15 mouse cellular contexts compared by ENCODE assay signal in genomic region chr1:139180481-139181149, GRCm38 (mm10).
A peak's percentile ranks its signal among the peaks of the same experiment; 100 is the strongest.
DNase-seq lines count a peak whose midpoint lies in the region; ATAC-seq and TF ChIP-seq lines count a peak whose summit lies in the region.
"Had no signal": no experiment of that assay in that cellular context is flagged by ENCODE, and none has a peak within 500 bp of the region (broad histone marks: within the 10 kb centered on the region; RNA-seq: fewer than 3 reads in every experiment).

No protein-coding gene starts in this region.

- H3K4me3 ChIP-seq in embryonic fibroblast, embryonic 13.5 days (ENCODE audit: insufficient read depth, low read length), result no peak overlapping the region
- H3K4me3 ChIP-seq: embryonic facial prominence, embryonic 10.5 days; heart, embryonic 15.5 days; hindbrain, embryonic 10.5 days; lung, embryonic 15.5 days; megakaryocyte, embryonic 14.5 days had no signal

- 0 out of 2 replicates have a peak, but pooled peaks cover 3% of the 10 kb centered on the region for H3K4me1 ChIP-seq in embryonic fibroblast, embryonic 13.5 days (ENCODE audit: control insufficient read depth, insufficient read depth, low read length)
- H3K4me1 ChIP-seq: embryonic facial prominence, embryonic 10.5 days; hindbrain, embryonic 10.5 days; megakaryocyte, embryonic 14.5 days had no signal

- no peak for TF ChIP-seq POLR2A in embryonic fibroblast, embryonic 13.5 days (IDR thresholded peaks at IDR 0.05; ENCODE audit: low read depth, low read length)

- peak overlapping the region; percentile 61; the same call in 1 of the 2 replicates for H3K27ac ChIP-seq in embryonic fibroblast, embryonic 13.5 days (ENCODE audit: insufficient read depth, low read length)
- H3K27ac ChIP-seq: embryonic facial prominence, embryonic 10.5 days; heart, embryonic 15.5 days; hindbrain, embryonic 10.5 days; lung, embryonic 15.5 days had no signal

- peak; percentile 92 for ATAC-seq in frontal cortex, adult (ENCODE audit: low TSS enrichment)

- TF ChIP-seq CTCF in embryonic fibroblast, embryonic 13.5 days (IDR thresholded peaks at IDR 0.05; ENCODE audit: borderline replicate concordance, insufficient read depth, low read length), result no peak

- no peak for DNase-seq in frontal cortex, postnatal 10 days (ENCODE audit: low spot score in 2 of 2)
- peak; percentile 36 for DNase-seq in thymus, postnatal 14 days
- DNase-seq in thymus, postnatal 0 days (ENCODE audit: low spot score), result no peak
- peak; percentile 16 to 17 for DNase-seq in thymus, postnatal 36 days
- no peak for DNase-seq in spleen, adult 18-20 months
- no peak for DNase-seq in layer of hippocampus, postnatal 14 days (ENCODE audit: low spot score in 2 of 2)
- DNase-seq: cerebellum, adult 11 months; cerebellum, postnatal 25 days had no signal

Comparison
In these comparisons a context has a peak if more than half of its experiments do, and no peak if none do; other contexts are left out.
1. DNase-seq: peak in thymus, postnatal 14 days (single experiment) and thymus, postnatal 36 days (2 of 2); none in frontal cortex, postnatal 10 days (0 of 2), thymus, postnatal 0 days (single experiment), spleen, adult 18-20 months (0 of 2) and layer of hippocampus, postnatal 14 days (0 of 2).